Mouse (Mus musculus) thymus, adult 2 months (tissue): ENCODE results near the gene Pik3ap1.

Source experiments
- CTCF ChIP-seq: fragments of 200-500 bp; IDR thresholded peaks from 2 replicates; pipeline ENCODE4 v1.5.1; 2012; ENCODE audit warnings: mild to moderate bottlenecking, control low read depth, low read length, moderate library complexity, borderline replicate concordance; ENCODE audit not compliant: control insufficient read depth, poor library complexity, insufficient read depth; ENCODE audit errors: extremely low read depth
- POLR2A ChIP-seq: fragments of 200-500 bp; IDR thresholded peaks from 2 replicates; pipeline ENCODE4 v1.6.1; 2012; ENCODE audit warnings: mild to moderate bottlenecking, low read length, control low read depth, moderate library complexity; ENCODE audit not compliant: control insufficient read depth, poor library complexity, insufficient read depth; ENCODE audit errors: extremely low read depth

DNA sequence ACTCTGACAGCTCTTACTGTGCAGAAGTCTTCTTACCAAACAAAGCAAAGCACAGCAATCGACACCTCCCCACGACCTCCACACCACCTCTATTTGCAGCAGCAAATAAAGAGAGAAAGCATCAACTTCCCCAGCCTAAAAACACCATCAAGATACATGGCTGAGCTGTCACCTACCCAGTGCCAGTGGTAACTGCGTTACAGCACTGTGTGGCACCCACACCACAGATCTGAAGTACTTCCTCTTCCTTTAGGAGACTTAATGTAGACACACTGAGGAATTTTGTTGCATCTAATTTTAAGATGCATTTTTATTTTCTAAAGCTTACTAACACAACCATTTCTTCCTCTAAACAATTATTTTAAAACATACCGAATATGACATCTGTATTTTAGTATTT, 138.6 kb downstream of the Pik3ap1 start:
- TF ChIP-seq CTCF (no peak), POLR2A (no peak)
